Mouse (Mus musculus): ENCODE measurements around the gene Fthl17f. TPM values are rescaled to one million over a fixed set of nuclear protein-coding genes. Genes with fewer than 3 reads are reported as not detected.

Fthl17f gene
- polyA plus RNA-seq, 1 experiment from 2014 or later, result not detected

DNA sequence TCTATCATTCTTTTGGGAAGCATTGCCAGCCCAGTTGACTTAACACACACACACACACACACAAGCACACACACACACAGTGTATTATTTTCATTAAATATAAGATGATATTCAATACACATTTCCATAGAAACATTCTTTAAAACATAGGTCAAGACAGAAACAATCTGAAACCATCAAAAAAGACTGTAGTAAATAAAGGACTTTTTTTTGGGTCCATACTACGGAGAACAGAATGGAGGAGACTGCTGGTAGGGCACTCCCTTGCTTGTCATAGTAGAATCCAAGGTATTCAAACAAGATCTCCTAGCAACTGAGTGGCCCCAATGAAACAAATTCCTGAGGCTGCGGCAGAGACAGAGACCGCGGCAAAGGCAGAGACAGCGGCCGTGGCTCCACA is 41.4 kb downstream of the Fthl17f start, which contains the start of gene 4930402K13Rik:
TSS of gene 4930402K13Rik (plus strand) at position 301 of the 400 bp plus-strand sequence.
- ATAC-seq (ENCODE audit: low FRiP score) (no peak), DNase-seq (ENCODE audit: low spot score) (no peak)
- no peaks in the 10 kb centered on the region for H3K27me3 ChIP-seq (ENCODE audit: control insufficient read depth, insufficient read depth, low read length)
- no peak within 1 kb of the TSS for H3K4me3 ChIP-seq (ENCODE audit: low read depth, low read length)
- no peaks in the 10 kb centered on the region for H3K4me1 ChIP-seq (replicated peaks; ENCODE audit: control insufficient read depth, insufficient read depth, low read length)
- no peak within 1 kb of the TSS for H3K4me2 ChIP-seq (replicated peaks; ENCODE audit: low read depth, low read length)
- H3K36me3 ChIP-seq (ENCODE audit: control insufficient read depth, insufficient read depth, low read length), result no peaks in the 10 kb centered on the region
- 84% methylated on average over 6 of the region's 6 CpGs for WGBS
- H3K9me3 ChIP-seq (ENCODE audit: control insufficient read depth, low read length), result no peaks in the 10 kb centered on the region
- no peak within 1 kb of the TSS for H3K9ac ChIP-seq (ENCODE audit: low read depth, low read length)
- no peak within 1 kb of the TSS for H3K27ac ChIP-seq (ENCODE audit: low read depth, low read length)

DNA sequence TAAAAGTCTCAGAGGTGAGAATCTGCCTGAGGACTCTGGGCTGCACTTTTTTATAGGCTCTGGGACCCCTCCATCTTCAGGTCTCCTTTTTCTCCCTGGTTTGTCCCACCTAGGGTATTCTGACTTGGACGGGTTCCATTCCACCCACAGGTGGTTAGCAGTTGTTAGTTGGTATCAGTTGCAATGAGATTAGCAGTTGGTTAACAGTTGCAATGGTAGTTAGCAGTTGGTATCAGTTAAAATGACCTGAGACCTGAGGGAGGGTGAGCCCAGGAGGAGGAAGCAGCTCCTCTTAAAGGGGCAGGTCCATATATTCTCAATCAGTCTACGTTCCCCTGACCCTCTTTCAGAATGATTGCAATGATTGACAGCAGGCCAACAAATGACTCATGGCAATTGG is 47.6 kb downstream of the Fthl17f start:
- Histone ChIP-seq H3K4me1 (replicated peaks; ENCODE audit: control insufficient read depth, insufficient read depth, low read length) (no peaks in the 10 kb centered on the region), H3K4me2 (replicated peaks; ENCODE audit: low read depth, low read length) (no peak overlapping the region), H3K27me3 (ENCODE audit: control insufficient read depth, insufficient read depth, low read length) (no peaks in the 10 kb centered on the region), H3K36me3 (ENCODE audit: control insufficient read depth, insufficient read depth, low read length) (no peaks in the 10 kb centered on the region), H3K27ac (ENCODE audit: low read depth, low read length) (no peak overlapping the region), H3K9ac (ENCODE audit: low read depth, low read length) (no peak overlapping the region), H3K4me3 (ENCODE audit: low read depth, low read length) (no peak overlapping the region), H3K9me3 (ENCODE audit: control insufficient read depth, low read length) (no peaks in the 10 kb centered on the region)
- no peak for DNase-seq (ENCODE audit: low spot score)
- ATAC-seq (ENCODE audit: low FRiP score), result no peak
- 73% methylated on average over 2 of the region's 2 CpGs for WGBS

Other genes with a start within 250 kb of the Fthl17f start
- not detected in 2 replicates for gene Gm6592, start 219.0 kb upstream of the Fthl17f start, polyA plus RNA-seq (2014; fragmentation: Nextera tagmentation; extraction: Ambion mirVana)
- not detected in 2 replicates for gene Gm5751, start 188.8 kb upstream of the Fthl17f start, polyA plus RNA-seq (2014; fragmentation: Nextera tagmentation; extraction: Ambion mirVana)
- gene B630019K06Rik, start 170.6 kb upstream of the Fthl17f start, polyA plus RNA-seq (2014; fragmentation: Nextera tagmentation; extraction: Ambion mirVana), result 6.7 and 7.1 TPM in 2 replicates
- not detected in 2 replicates for gene Fthl17b, start 100.0 kb upstream of the Fthl17f start, polyA plus RNA-seq (2014; fragmentation: Nextera tagmentation; extraction: Ambion mirVana)
- not detected in 2 replicates for gene Fthl17c, start 86.5 kb upstream of the Fthl17f start, polyA plus RNA-seq (2014; fragmentation: Nextera tagmentation; extraction: Ambion mirVana)
- not detected in 2 replicates for gene Fthl17d, start 76.3 kb upstream of the Fthl17f start, polyA plus RNA-seq (2014; fragmentation: Nextera tagmentation; extraction: Ambion mirVana)
- gene Fthl17e, start 29.5 kb upstream of the Fthl17f start, polyA plus RNA-seq (2014; fragmentation: Nextera tagmentation; extraction: Ambion mirVana), result not detected in 2 replicates
- gene 4930402K13Rik, start 41.5 kb downstream of the Fthl17f start, polyA plus RNA-seq (2014; fragmentation: Nextera tagmentation; extraction: Ambion mirVana), result not detected in 2 replicates
- 0.73 and 1.0 TPM in 2 replicates for gene Lancl3, start 136.9 kb downstream of the Fthl17f start, polyA plus RNA-seq (2014; fragmentation: Nextera tagmentation; extraction: Ambion mirVana)
- 0.25 TPM in 1 of 2 replicates, not detected in the other for gene Gm14862, start 193.9 kb downstream of the Fthl17f start, polyA plus RNA-seq (2014; fragmentation: Nextera tagmentation; extraction: Ambion mirVana)
- 2.6 and 3.1 TPM in 2 replicates for gene Xk, start 209.7 kb downstream of the Fthl17f start, polyA plus RNA-seq (2014; fragmentation: Nextera tagmentation; extraction: Ambion mirVana)
- not detected in 2 replicates for gene H2al1m, start 220.7 kb downstream of the Fthl17f start, polyA plus RNA-seq (2014; fragmentation: Nextera tagmentation; extraction: Ambion mirVana)

Measured in hindbrain, embryonic 11.5 days (tissue).